Mouse (Mus musculus) liver, embryonic 11.5 days (tissue): ENCODE data around the gene Tlr9. TPM values are rescaled to one million over a fixed set of nuclear protein-coding genes. Genes with fewer than 3 reads are reported as not detected.
A peak's percentile ranks its signal among the peaks of the same experiment; 100 is the strongest.

ENCODE experiments used
- ATAC-seq: fragments of 200-750 bp; cut with Nextera tagmentation; replicated peaks from 2 replicates; pipeline ENCODE4 v1.8.0; 2017; ENCODE audit warnings: moderate number of reproducible peaks, mild to moderate bottlenecking, moderate TSS enrichment, moderate library complexity; ENCODE audit not compliant: low FRiP score
- DNase-seq: peaks from one replicate; pipeline ENCODE4 v3.0.0-alpha.2; 2017; ENCODE audit warnings: low spot score
- H3K27ac ChIP-seq: fragments of 300-500 bp; sonication (generic); 2 replicates; pipeline ENCODE4 v1.5.1; 2014; ENCODE audit warnings: mild to moderate bottlenecking, low read depth, low read length, control low read depth
- H3K27me3 ChIP-seq: fragments of 300-500 bp; sonication (generic); replicated peaks from 2 replicates; pipeline ENCODE4 v1.6.1; 2014; ENCODE audit warnings: low read length, mixed read lengths; ENCODE audit not compliant: control insufficient read depth, insufficient read depth
- H3K36me3 ChIP-seq: fragments of 300-500 bp; sonication (generic); 2 replicates; pipeline ENCODE4 v1.6.1; 2014; ENCODE audit warnings: mild to moderate bottlenecking, low read length, moderate library complexity, mixed read lengths; ENCODE audit not compliant: control insufficient read depth, insufficient read depth
- H3K4me1 ChIP-seq: fragments of 300-500 bp; sonication (generic); replicated peaks from 2 replicates; pipeline ENCODE4 v1.6.1; 2014; ENCODE audit warnings: low read length, mixed read lengths; ENCODE audit not compliant: control insufficient read depth, insufficient read depth
- H3K4me2 ChIP-seq: fragments of 300-500 bp; sonication (generic); 2 replicates; pipeline ENCODE4 v1.6.1; 2014; ENCODE audit warnings: mild to moderate bottlenecking, control low read depth, moderate library complexity
- H3K4me3 ChIP-seq: fragments of 300-500 bp; sonication (generic); 2 replicates; pipeline ENCODE4 v1.5.1; 2014; ENCODE audit warnings: low read depth, low read length, control low read depth
- H3K9ac ChIP-seq: fragments of 300-500 bp; sonication (generic); 2 replicates; pipeline ENCODE4 v1.6.1; 2014; ENCODE audit warnings: low read depth, low read length, control low read depth
- H3K9me3 ChIP-seq: fragments of 300-500 bp; sonication (generic); 2 replicates; pipeline ENCODE4 v1.6.1; 2016; ENCODE audit warnings: low read length, inconsistent platforms, mixed read lengths; ENCODE audit not compliant: control insufficient read depth
- WGBS: fragments of 180-500 bp; shearing (Covaris S2); extraction: QIAGEN DNeasy Blood & Tissue Kit; methylation state at CpG from one replicate; pipeline ENCODE4 v1.1.7; 2014; 5-methylcytosine and 5-hydroxymethylcytosine counted together
- polyA plus RNA-seq: library from polyadenylated mRNA; unstranded; fragments of >200 nt; fragmentation: Nextera tagmentation; extraction: Ambion mirVana; gene quantifications from 2 replicates; pipeline ENCODE4 v1.2.1, GENCODE M21; 2014

Tlr9 gene
- polyA plus RNA-seq, 1 experiment from 2014 or later = not detected

- Histone ChIP-seq H3K9me3 (no peaks in the 10 kb centered on the region), H3K27ac (no peak overlapping the region), H3K4me2 (no peak overlapping the region), H3K9ac (no peak overlapping the region), H3K4me3 (no peak overlapping the region), H3K27me3 (no peaks in the 10 kb centered on the region), H3K36me3 (peaks cover 14% of the 10 kb centered on the region; the same call in 1 of the 2 replicates), H3K4me1 (0 out of 2 replicates have a peak, but pooled peaks cover 5% of the 10 kb centered on the region)
- WGBS = 87% methylated on average over 4 of the region's 4 CpGs
- ATAC-seq = no peak
- DNase-seq = no peak
Observed at GRCm38 (mm10) chr9:106209954-106210353, 12.4 kb upstream of the Tlr9 start.

GRCm38 (mm10) chr9:106210853-106211609 lies 11.4 kb upstream of the Tlr9 start:
- ATAC-seq = no peak

GRCm38 (mm10) chr9:106211680-106212593 lies 10.5 kb upstream of the Tlr9 start:
- H3K9me3 ChIP-seq = no peaks in the 10 kb centered on the region
- H3K27ac ChIP-seq = no peak overlapping the region
- H3K4me1 ChIP-seq = 0 out of 2 replicates have a peak, but pooled peaks cover 5% of the 10 kb centered on the region
- H3K36me3 ChIP-seq = peaks cover 15% of the 10 kb centered on the region; the same call in 1 of the 2 replicates
- peak; percentile 84 for DNase-seq
- peak overlapping the region; percentile 25; the same call in 1 of the 2 replicates for H3K4me3 ChIP-seq
- H3K9ac ChIP-seq = peak overlapping the region; percentile 39; the same call in 1 of the 2 replicates
- H3K4me2 ChIP-seq = peak overlapping the region; percentile 60
- no peaks in the 10 kb centered on the region for H3K27me3 ChIP-seq
- peak; percentile 79 for ATAC-seq
- WGBS = 32% methylated on average over 37 of the region's 37 CpGs

More at GRCm38 (mm10) chr9:106210853-106211609, 11.4 kb upstream of the Tlr9 start:
- H3K36me3 ChIP-seq = peaks cover 15% of the 10 kb centered on the region; the same call in 1 of the 2 replicates
- 0 out of 2 replicates have a peak, but pooled peaks cover 5% of the 10 kb centered on the region for H3K4me1 ChIP-seq
- no peaks in the 10 kb centered on the region for H3K27me3 ChIP-seq
- H3K9ac ChIP-seq = peak overlapping the region; percentile 39; the same call in 1 of the 2 replicates
- no peak overlapping the region for H3K4me3 ChIP-seq
- peak overlapping the region; percentile 60 for H3K4me2 ChIP-seq
- WGBS = 67% methylated on average over 9 of the region's 9 CpGs
- no peak overlapping the region for H3K27ac ChIP-seq
- H3K9me3 ChIP-seq = no peaks in the 10 kb centered on the region
- DNase-seq = no peak

- no peak overlapping the region for H3K27ac ChIP-seq
- no peaks in the 10 kb centered on the region for H3K9me3 ChIP-seq
- no peaks in the 10 kb centered on the region for H3K27me3 ChIP-seq
- ATAC-seq (no peak), DNase-seq (no peak)
- H3K9ac ChIP-seq = no peak overlapping the region
- no peak overlapping the region for H3K4me3 ChIP-seq
- H3K4me1 ChIP-seq = 0 out of 2 replicates have a peak, but pooled peaks cover 5% of the 10 kb centered on the region
- peaks cover 15% of the 10 kb centered on the region; the same call in 1 of the 2 replicates for H3K36me3 ChIP-seq
- 80% methylated on average over 12 of the region's 12 CpGs for WGBS
- H3K4me2 ChIP-seq = no peak overlapping the region
Observed at GRCm38 (mm10) chr9:106212594-106212981, 9.8 kb upstream of the Tlr9 start.

GRCm38 (mm10) chr9:106215341-106216125 lies 6.9 kb upstream of the Tlr9 start:
- no peak overlapping the region for H3K9ac ChIP-seq
- ATAC-seq (no peak), DNase-seq (no peak)
- H3K36me3 ChIP-seq = peaks cover 12% of the 10 kb centered on the region; the same call in 1 of the 2 replicates
- H3K4me1 ChIP-seq = 0 out of 2 replicates have a peak, but pooled peaks cover 5% of the 10 kb centered on the region
- no peaks in the 10 kb centered on the region for H3K9me3 ChIP-seq
- no peak overlapping the region for H3K27ac ChIP-seq
- H3K4me3 ChIP-seq = no peak overlapping the region
- no peaks in the 10 kb centered on the region for H3K27me3 ChIP-seq
- no peak overlapping the region for H3K4me2 ChIP-seq
- WGBS = 76% methylated on average over 6 of the region's 6 CpGs

- Histone ChIP-seq H3K27me3 (no peaks in the 10 kb centered on the region), H3K27ac (no peak overlapping the region), H3K4me2 (no peak overlapping the region), H3K4me1 (no peaks in the 10 kb centered on the region), H3K9ac (no peak overlapping the region), H3K9me3 (no peaks in the 10 kb centered on the region), H3K4me3 (no peak overlapping the region), H3K36me3 (peaks cover 12% of the 10 kb centered on the region; the same call in 1 of the 2 replicates)
- ATAC-seq = no peak
- 86% methylated on average over 7 of the region's 7 CpGs for WGBS
- no peak for DNase-seq
Observed at GRCm38 (mm10) chr9:106216971-106217370, 5.4 kb upstream of the Tlr9 start.

GRCm38 (mm10) chr9:106220894-106221523 lies 1.4 kb upstream of the Tlr9 start:
- H3K4me3 ChIP-seq = no peak overlapping the region
- H3K9me3 ChIP-seq = no peaks in the 10 kb centered on the region
- peaks cover 4% of the 10 kb centered on the region for H3K4me1 ChIP-seq
- peaks cover 23% of the 10 kb centered on the region for H3K27me3 ChIP-seq
- H3K27ac ChIP-seq = no peak overlapping the region
- no peak overlapping the region for H3K4me2 ChIP-seq
- WGBS = 67% methylated on average over 8 of the region's 8 CpGs
- DNase-seq = no peak
- no peaks in the 10 kb centered on the region for H3K36me3 ChIP-seq
- no peak overlapping the region for H3K9ac ChIP-seq
- ATAC-seq = no peak
